Mouse (Mus musculus) bone marrow macrophage, adult 2 months (primary cell): ENCODE measurements around the gene Tlk2.

Experiments used
- CTCF ChIP-seq: IDR thresholded peaks from 2 replicates; pipeline ENCODE4 v1.5.1; 2012; ENCODE audit warnings: low read depth, mild to moderate bottlenecking, low read length, moderate library complexity
- POLR2A ChIP-seq: IDR thresholded peaks from 2 replicates; pipeline ENCODE4 v1.6.1; 2012; ENCODE audit warnings: mild to moderate bottlenecking, low read depth, low read length, borderline replicate concordance

DNA sequence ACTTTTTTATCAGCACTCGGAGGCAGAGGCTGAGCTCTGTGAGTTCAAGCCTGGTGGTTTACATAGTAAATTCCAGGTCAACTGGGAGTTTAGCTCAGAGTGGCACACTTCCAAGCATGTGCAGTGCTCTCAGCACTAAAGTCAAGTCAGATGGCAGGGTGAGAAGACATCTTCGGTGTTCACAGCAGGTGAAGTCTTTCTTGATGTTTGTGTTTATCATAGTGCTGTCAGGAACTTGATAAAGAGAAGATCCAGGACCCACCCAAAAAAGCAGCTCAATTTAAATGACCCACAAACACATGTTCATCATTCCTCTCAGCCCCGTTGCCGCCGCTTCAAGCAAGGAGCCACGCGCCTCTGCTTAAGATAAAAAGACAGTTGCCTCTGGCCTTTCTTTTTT lies 42.9 kb upstream of the Tlk2 start:
- TF ChIP-seq POLR2A, result no peak
- TF ChIP-seq CTCF, result no peak
